Mouse (Mus musculus) testis, adult 2 months (tissue): ENCODE measurements around the gene Slc34a1.

Experiments used
- CTCF ChIP-seq: fragments of 200-500 bp; IDR thresholded peaks from 2 replicates; pipeline ENCODE4 v1.5.1; 2012; ENCODE audit warnings: low read depth, mild to moderate bottlenecking, inconsistent platforms, low read length, moderate library complexity; ENCODE audit not compliant: control insufficient read depth, insufficient read depth, insufficient replicate concordance
- POLR2A ChIP-seq: fragments of 200-500 bp; IDR thresholded peaks from 2 replicates; pipeline ENCODE4 v1.6.1; 2012; ENCODE audit warnings: low read depth, mild to moderate bottlenecking, inconsistent platforms, low read length, moderate library complexity; ENCODE audit not compliant: control insufficient read depth

GRCm38 (mm10) chr13:55374206-55374924 lies 23.6 kb upstream of the Slc34a1 start:
- TF ChIP-seq POLR2A (no peak), CTCF (no peak)
